Mouse (Mus musculus): ENCODE measurements around the gene Adamts17.

DNA sequence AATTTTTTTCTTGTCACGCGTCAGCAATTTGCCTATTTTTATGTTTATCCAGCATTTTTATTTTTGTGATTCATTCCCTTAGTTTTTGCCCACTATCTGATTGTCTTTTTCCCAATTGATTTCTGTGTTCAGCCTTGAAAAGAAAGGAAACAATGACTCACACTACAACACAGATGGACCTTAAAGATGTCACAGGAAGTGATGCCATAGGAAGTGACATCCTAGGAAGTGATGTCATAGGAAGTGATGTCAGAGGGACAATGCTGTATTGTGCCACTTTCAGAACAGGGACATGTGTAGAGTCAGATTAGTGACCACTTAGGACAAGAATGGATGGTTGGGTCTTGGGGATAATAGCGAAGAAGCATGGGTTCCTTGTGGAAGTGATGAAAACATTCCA is 274.5 kb downstream of the Adamts17 start:
- TF ChIP-seq POLR2A (IDR thresholded peaks at IDR 0.05; ENCODE audit: insufficient read depth, low read length), result no peak
- no peak for TF ChIP-seq CTCF (IDR thresholded peaks at IDR 0.05; ENCODE audit: low read depth, low read length)
- TF ChIP-seq EP300 (IDR thresholded peaks at IDR 0.05; ENCODE audit: insufficient read depth, low read depth, low read length), result no peak

Data from ES-Bruce4 (cell line).